In the genomic region with DNA sequence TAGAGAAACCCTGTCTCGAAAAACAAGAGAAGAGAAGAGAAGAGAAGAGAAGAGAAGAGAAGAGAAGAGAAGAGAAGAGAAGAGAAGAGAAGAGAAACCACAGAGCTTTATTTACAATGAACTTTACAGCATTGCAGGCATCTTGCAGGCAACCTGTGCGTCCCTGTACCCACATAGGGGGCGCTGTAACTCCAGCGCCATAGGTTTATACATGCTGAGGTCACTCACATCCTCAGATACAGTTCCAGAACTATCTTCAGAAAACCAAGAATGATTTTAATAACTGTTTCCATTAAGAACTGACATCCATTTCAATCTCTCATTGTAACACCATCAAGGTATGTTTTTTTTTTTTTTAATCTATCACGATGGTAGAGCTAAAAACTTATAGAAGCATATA, we compare ENCODE assay signal across 10 mouse cellular contexts. TPM values are rescaled to one million over a fixed set of nuclear protein-coding genes. Genes with fewer than 3 reads are reported as not detected.
A peak's percentile ranks its signal among the peaks of the same experiment; 100 is the strongest.
DNase-seq lines count a peak whose midpoint lies in the region; ATAC-seq and TF ChIP-seq lines count a peak whose summit lies in the region.
"Had no signal": no experiment of that assay in that cellular context is flagged by ENCODE, and none has a peak within 500 bp of the region (broad histone marks: within the 10 kb centered on the region; RNA-seq: fewer than 3 reads in every experiment).

No protein-coding gene starts in this region.

- 0 out of 2 replicates have a peak, but pooled peaks cover 4% of the 10 kb centered on the region for H3K36me3 ChIP-seq in hindbrain, embryonic 11.5 days (ENCODE audit: control insufficient read depth, insufficient read depth, low read length)
- H3K36me3 ChIP-seq in hindbrain, embryonic 12.5 days, result peaks cover 19% of the 10 kb centered on the region
- H3K36me3 ChIP-seq in lung, postnatal 0 days (ENCODE audit: insufficient read depth, low read length), result no peaks in the 10 kb centered on the region
- no peaks in the 10 kb centered on the region for H3K36me3 ChIP-seq in forebrain, postnatal 0 days (ENCODE audit: insufficient read depth)

- no peaks in the 10 kb centered on the region; the same call in 1 of the 2 replicates for H3K4me1 ChIP-seq in hindbrain, embryonic 11.5 days (replicated peaks; ENCODE audit: control insufficient read depth, insufficient read depth, low read length)
- H3K4me1 ChIP-seq in hindbrain, embryonic 12.5 days, result peaks cover 6% of the 10 kb centered on the region; the same call in 1 of the 2 replicates
- no peaks in the 10 kb centered on the region for H3K4me1 ChIP-seq in lung, postnatal 0 days (ENCODE audit: insufficient read depth, low read depth, low read length)
- H3K4me1 ChIP-seq in forebrain, postnatal 0 days (ENCODE audit: insufficient read depth), result peaks cover 4% of the 10 kb centered on the region; the same call in 1 of the 2 replicates

- peak; percentile 64 for TF ChIP-seq CTCF in lung, postnatal 0 days (IDR thresholded peaks at IDR 0.05)
- no peak; the same call in 1 of the 2 replicates for TF ChIP-seq CTCF in forebrain, postnatal 0 days (IDR thresholded peaks at IDR 0.05; ENCODE audit: low read depth)

- H3K27ac ChIP-seq in hindbrain, embryonic 11.5 days (ENCODE audit: low read depth, low read length), result no peak overlapping the region
- no peak overlapping the region for H3K27ac ChIP-seq in hindbrain, embryonic 12.5 days
- H3K27ac ChIP-seq in lung, postnatal 0 days (ENCODE audit: low read length), result no peak overlapping the region
- no peak overlapping the region for H3K27ac ChIP-seq in forebrain, postnatal 0 days (ENCODE audit: low read depth, low read length)
- H3K27ac ChIP-seq: limb, embryonic 13.5 days; neural tube, embryonic 13.5 days had no signal

- H3K9ac ChIP-seq in hindbrain, embryonic 11.5 days (ENCODE audit: low read depth, low read length), result no peak overlapping the region
- H3K9ac ChIP-seq in hindbrain, embryonic 12.5 days, result no peak overlapping the region
- H3K9ac ChIP-seq in lung, postnatal 0 days (replicated peaks; ENCODE audit: low read depth), result no peak overlapping the region
- no peak overlapping the region for H3K9ac ChIP-seq in forebrain, postnatal 0 days
- H3K9ac ChIP-seq: limb, embryonic 13.5 days; neural tube, embryonic 13.5 days had no signal

- no peaks in the 10 kb centered on the region for H3K9me3 ChIP-seq in hindbrain, embryonic 11.5 days (ENCODE audit: control insufficient read depth, low read length)
- no peaks in the 10 kb centered on the region for H3K9me3 ChIP-seq in hindbrain, embryonic 12.5 days (replicated peaks)
- H3K9me3 ChIP-seq in lung, postnatal 0 days (ENCODE audit: low read length), result no peaks in the 10 kb centered on the region
- no peaks in the 10 kb centered on the region for H3K9me3 ChIP-seq in forebrain, postnatal 0 days (ENCODE audit: low read length)
- H3K9me3 ChIP-seq: limb, embryonic 13.5 days; neural tube, embryonic 13.5 days had no signal

- TF ChIP-seq EP300 in lung, postnatal 0 days (IDR thresholded peaks at IDR 0.05), result no peak

- peak; percentile 51 for DNase-seq in hindbrain, embryonic 11.5 days (ENCODE audit: low spot score)
- DNase-seq in 416B (ENCODE audit: low read depth) (peak; percentile 52), MEL-GATA-1-ER (ENCODE audit: extremely low read depth, low read depth) (peak; percentile 51)
- peak; percentile 28 for DNase-seq in lung, postnatal 0 days (ENCODE audit: low spot score)
- no peak for DNase-seq in forebrain, postnatal 0 days
- no peak for DNase-seq in heart, postnatal 36 days
- no peak for DNase-seq in neural tube, embryonic 10.5 days (ENCODE audit: extremely low spot score, low spot score)

- no peaks in the 10 kb centered on the region for H3K27me3 ChIP-seq in hindbrain, embryonic 11.5 days (ENCODE audit: control insufficient read depth, insufficient read depth, low read length)
- 0 out of 2 replicates have a peak, but pooled peaks cover 5% of the 10 kb centered on the region for H3K27me3 ChIP-seq in hindbrain, embryonic 12.5 days
- H3K27me3 ChIP-seq in lung, postnatal 0 days (replicated peaks; ENCODE audit: insufficient read depth, low read length), result no peaks in the 10 kb centered on the region
- no peaks in the 10 kb centered on the region; the same call in 1 of the 2 replicates for H3K27me3 ChIP-seq in forebrain, postnatal 0 days (ENCODE audit: insufficient read depth, low read length)

- no peak overlapping the region for H3K4me2 ChIP-seq in hindbrain, embryonic 11.5 days (replicated peaks; ENCODE audit: low read depth, low read length)
- H3K4me2 ChIP-seq in hindbrain, embryonic 12.5 days (replicated peaks), result no peak overlapping the region
- H3K4me2 ChIP-seq in lung, postnatal 0 days (replicated peaks; ENCODE audit: low read depth, low read length), result no peak overlapping the region
- H3K4me2 ChIP-seq in forebrain, postnatal 0 days (ENCODE audit: low read depth), result no peak overlapping the region
- H3K4me2 ChIP-seq: limb, embryonic 13.5 days; neural tube, embryonic 13.5 days had no signal

- WGBS in hindbrain, embryonic 11.5 days, result 40% methylated on average over 5 of the region's 5 CpGs
- 45% methylated on average over 5 of the region's 5 CpGs for WGBS in hindbrain, embryonic 12.5 days
- WGBS in lung, postnatal 0 days, result 49% methylated on average over 5 of the region's 5 CpGs
- WGBS in forebrain, postnatal 0 days, result 40% methylated on average over 5 of the region's 5 CpGs

- H3K4me3 ChIP-seq in hindbrain, embryonic 11.5 days (ENCODE audit: low read depth, low read length), result no peak overlapping the region
- H3K4me3 ChIP-seq in hindbrain, embryonic 12.5 days, result no peak overlapping the region
- no peak overlapping the region for H3K4me3 ChIP-seq in lung, postnatal 0 days (ENCODE audit: low read depth, low read length)
- no peak overlapping the region for H3K4me3 ChIP-seq in forebrain, postnatal 0 days (ENCODE audit: low read depth, low read length)
- H3K4me3 ChIP-seq: limb, embryonic 13.5 days; neural tube, embryonic 13.5 days had no signal

- intact Hi-C loops in heart, postnatal 36 days (cut with DNase I), result no loop called here

- no peak for ATAC-seq in hindbrain, embryonic 11.5 days (ENCODE audit: low FRiP score)
- ATAC-seq in hindbrain, embryonic 12.5 days (ENCODE audit: low FRiP score), result no peak
- no peak for ATAC-seq in lung, postnatal 0 days
- ATAC-seq in forebrain, postnatal 0 days, result no peak

RNA-seq across cellular contexts. Expression of gene Tet1, which starts 27.6 kb away (rescaled TPM):
- 32.9 and 41.5 TPM in 2 replicates for polyA plus RNA-seq in hindbrain, embryonic 11.5 days (2014; fragmentation: Nextera tagmentation; extraction: Ambion mirVana)
- 34.5 and 39.3 TPM in 2 replicates for polyA plus RNA-seq in hindbrain, embryonic 12.5 days (2016; fragmentation: Nextera tagmentation; extraction: Ambion mirVana)
- polyA plus RNA-seq in lung, postnatal 0 days (2015; fragmentation: Nextera tagmentation; extraction: Ambion mirVana), result 5.2 and 7.0 TPM in 2 replicates
- 26.2 and 32.7 TPM in 2 replicates for total RNA-seq in forebrain, postnatal 0 days (2014; rRNA removed)
- 17.2 and 32.1 TPM in 2 replicates for polyA plus RNA-seq in forebrain, postnatal 0 days (2015; fragmentation: Nextera tagmentation; extraction: Ambion mirVana)
- total RNA-seq in heart, postnatal 36 days (2021), result 1 to 10 TPM; 6.2 to 8.7 TPM

RNA-seq across cellular contexts. Expression of gene Slc25a16, which starts 39.2 kb away (rescaled TPM):
- polyA plus RNA-seq in hindbrain, embryonic 11.5 days (2014; fragmentation: Nextera tagmentation; extraction: Ambion mirVana), result 11.6 and 12.9 TPM in 2 replicates
- polyA plus RNA-seq in hindbrain, embryonic 12.5 days (2016; fragmentation: Nextera tagmentation; extraction: Ambion mirVana), result 12.6 and 14.1 TPM in 2 replicates
- 20.3 and 24.0 TPM in 2 replicates for polyA plus RNA-seq in lung, postnatal 0 days (2015; fragmentation: Nextera tagmentation; extraction: Ambion mirVana)
- total RNA-seq in forebrain, postnatal 0 days (2014; rRNA removed), result 23.1 and 25.1 TPM in 2 replicates
- 10.4 and 15.1 TPM in 2 replicates for polyA plus RNA-seq in forebrain, postnatal 0 days (2015; fragmentation: Nextera tagmentation; extraction: Ambion mirVana)
- total RNA-seq in heart, postnatal 36 days (2021), result 10 to 100 TPM; 22.6 to 26.9 TPM

Comparison
In these comparisons a context has a peak if more than half of its experiments do, and no peak if none do; other contexts are left out.
1. DNase-seq: peak in hindbrain, embryonic 11.5 days (single experiment), 416B (single experiment), MEL-GATA-1-ER (single experiment) and lung, postnatal 0 days (single experiment); none in forebrain, postnatal 0 days (single experiment), heart, postnatal 36 days (0 of 2) and neural tube, embryonic 10.5 days (single experiment).